Mouse (Mus musculus) bone marrow macrophage, adult 2 months (primary cell): ENCODE measurements around the gene Tekt4.

Experiments
- CTCF ChIP-seq: IDR thresholded peaks from 2 replicates; pipeline ENCODE4 v1.5.1; 2012; ENCODE audit warnings: low read depth, mild to moderate bottlenecking, low read length, moderate library complexity
- POLR2A ChIP-seq: IDR thresholded peaks from 2 replicates; pipeline ENCODE4 v1.6.1; 2012; ENCODE audit warnings: mild to moderate bottlenecking, low read depth, low read length, borderline replicate concordance

- no peak for TF ChIP-seq CTCF
- TF ChIP-seq POLR2A: no peak
These were observed 43.6 kb upstream of the Tekt4 start for GRCm38 (mm10) chr17:25410786-25411185.
